Comparison of ENCODE assay signal across 26 mouse cellular contexts in genomic region chr19:31564329-31564728, GRCm38 (mm10).
A peak's percentile ranks its signal among the peaks of the same experiment; 100 is the strongest.
DNase-seq lines count a peak whose midpoint lies in the region; ATAC-seq and TF ChIP-seq lines count a peak whose summit lies in the region.
"Had no signal": no experiment of that assay in that cellular context is flagged by ENCODE, and none has a peak within 500 bp of the region (broad histone marks: within the 10 kb centered on the region; RNA-seq: fewer than 3 reads in every experiment).

No protein-coding gene starts in this region.

- H3K4me1 ChIP-seq in stomach, postnatal 0 days (replicated peaks; ENCODE audit: control insufficient read depth, insufficient read depth) = no peaks in the 10 kb centered on the region
- H3K4me1 ChIP-seq: forebrain, embryonic 13.5 days; heart, embryonic 13.5 days; kidney, embryonic 15.5 days; limb, embryonic 12.5 days had no signal

- WGBS in stomach, postnatal 0 days = 84% methylated on average over 4 of the region's 4 CpGs

- peak; percentile 23 for DNase-seq in left cerebral cortex, adult 11 months (ENCODE audit: low spot score)
- DNase-seq in left cerebral cortex, postnatal 10 days (ENCODE audit: extremely low spot score in 1 of 2, low spot score in 2 of 2) = no peak
- peak; percentile 47 to 64 for DNase-seq in frontal cortex, postnatal 36 days (ENCODE audit: low spot score in 2 of 2)
- DNase-seq in layer of hippocampus, adult 9-10 months (ENCODE audit: low spot score) = peak; percentile 15
- DNase-seq in left cerebral cortex, postnatal 25 days (ENCODE audit: low spot score in 2 of 2) = peak; percentile 26 to 77
- no peak for DNase-seq in stomach, postnatal 0 days (ENCODE audit: low spot score)
- DNase-seq in kidney, postnatal 14 days = no peak
- DNase-seq in ovary, postnatal 36 days (ENCODE audit: low spot score) = no peak
- DNase-seq: adrenal gland, adult 2 months; B cell, adult 2 months; cerebellum, adult 18-20 months; cerebellum, postnatal 14 days; gastrocnemius, postnatal 36 days; heart, adult 2 months; heart, postnatal 14 days; kidney, postnatal 4 days; liver, postnatal 0 days had no signal

- intact Hi-C loops in left cerebral cortex, postnatal 10 days (cut with DNase I) = no loop called here
- intact Hi-C loops in left cerebral cortex, postnatal 25 days (cut with DNase I) = loop anchor here (5.0 kb wide), 1 partner anchor 47 kb away; no protein-coding TSS in a partner anchor

- no peaks in the 10 kb centered on the region for H3K36me3 ChIP-seq in stomach, postnatal 0 days (ENCODE audit: control insufficient read depth, insufficient read depth, low read length)
- H3K36me3 ChIP-seq: heart, embryonic 13.5 days; kidney, embryonic 15.5 days; limb, embryonic 12.5 days had no signal

- H3K4me2 ChIP-seq in stomach, postnatal 0 days (replicated peaks; ENCODE audit: low read depth) = no peak overlapping the region
- H3K4me2 ChIP-seq: forebrain, embryonic 13.5 days; heart, embryonic 13.5 days; kidney, embryonic 15.5 days; limb, embryonic 12.5 days; liver, embryonic 11.5 days; midbrain, embryonic 11.5 days had no signal

- no peak overlapping the region for H3K27ac ChIP-seq in stomach, postnatal 0 days (replicated peaks)
- H3K27ac ChIP-seq: forebrain, embryonic 13.5 days; heart, adult 2 months; heart, embryonic 13.5 days; hindbrain, postnatal 0 days; kidney, embryonic 15.5 days; limb, embryonic 12.5 days had no signal

- no peak for ATAC-seq in stomach, postnatal 0 days (ENCODE audit: low FRiP score, low TSS enrichment)
- ATAC-seq: forebrain, embryonic 13.5 days; hindbrain, postnatal 0 days; intestine, embryonic 16.5 days; liver, postnatal 0 days; lung, postnatal 0 days had no signal

- no peak for TF ChIP-seq CTCF in stomach, postnatal 0 days (IDR thresholded peaks at IDR 0.05; ENCODE audit: low read depth)

- TF ChIP-seq EP300 in stomach, postnatal 0 days (optimal IDR thresholded peaks at IDR 0.05) = no peak

- no peaks in the 10 kb centered on the region for H3K27me3 ChIP-seq in stomach, postnatal 0 days (ENCODE audit: control insufficient read depth, insufficient read depth, low read length)
- H3K27me3 ChIP-seq: forebrain, embryonic 13.5 days; heart, embryonic 13.5 days; kidney, embryonic 15.5 days; limb, embryonic 12.5 days had no signal

- H3K9me3 ChIP-seq in stomach, postnatal 0 days (ENCODE audit: control insufficient read depth, low read length) = no peaks in the 10 kb centered on the region
- H3K9me3 ChIP-seq: forebrain, embryonic 13.5 days; heart, embryonic 13.5 days; kidney, embryonic 15.5 days; limb, embryonic 12.5 days had no signal

- H3K9ac ChIP-seq in stomach, postnatal 0 days (ENCODE audit: low read length) = no peak overlapping the region
- H3K9ac ChIP-seq: forebrain, embryonic 13.5 days; heart, embryonic 13.5 days; kidney, embryonic 15.5 days; limb, embryonic 12.5 days; liver, postnatal 0 days had no signal

- H3K4me3 ChIP-seq in stomach, postnatal 0 days (ENCODE audit: low read depth, low read length) = no peak overlapping the region
- H3K4me3 ChIP-seq: forebrain, embryonic 13.5 days; heart, adult 2 months; heart, embryonic 13.5 days; kidney, embryonic 15.5 days; limb, embryonic 12.5 days had no signal

Comparison
In these comparisons a context has a peak if more than half of its experiments do, and no peak if none do; other contexts are left out.
1. DNase-seq: peak in left cerebral cortex, adult 11 months (single experiment), frontal cortex, postnatal 36 days (2 of 2), layer of hippocampus, adult 9-10 months (single experiment) and left cerebral cortex, postnatal 25 days (2 of 2); none in left cerebral cortex, postnatal 10 days (0 of 2), stomach, postnatal 0 days (single experiment), kidney, postnatal 14 days (single experiment) and ovary, postnatal 36 days (single experiment).